Mouse (Mus musculus) ES-E14 (cell line): ENCODE data around the gene Top1. TPM values are rescaled to one million over a fixed set of nuclear protein-coding genes. Genes with fewer than 3 reads are reported as not detected.

Experiments used
- DNase-seq: peaks from one replicate; pipeline ENCODE4 v3.0.0-alpha.2; 2013; ENCODE audit warnings: low read depth, low spot score
- H3K27ac ChIP-seq: 2 replicates; pipeline ENCODE4 v1.5.1; 2012; ENCODE audit warnings: low read depth, mild to moderate bottlenecking, low read length, moderate library complexity, mixed read lengths; ENCODE audit not compliant: poor library complexity, insufficient read depth, severe bottlenecking
- H3K36me3 ChIP-seq: 2 replicates; pipeline ENCODE4 v1.6.1; 2012; ENCODE audit warnings: mild to moderate bottlenecking, low read length, moderate library complexity, mixed read lengths; ENCODE audit not compliant: control insufficient read depth, poor library complexity, insufficient read depth, severe bottlenecking
- H3K4me1 ChIP-seq, 2 experiments: fragments of 150-350 bp in 1 of 2; sonication (generic) in 1 of 2; 2 replicates each; pipeline ENCODE4 v1.6.1; 2012; ENCODE audit warnings: low read length in 2 of 2, mild to moderate bottlenecking in 1 of 2, mixed read lengths in 1 of 2; ENCODE audit not compliant: control insufficient read depth in 2 of 2, insufficient read depth in 2 of 2, poor library complexity in 1 of 2
- H3K4me3 ChIP-seq, 2 experiments: fragments of 150-350 bp in 1 of 2; sonication (generic) in 1 of 2; 2 replicates each; pipeline ENCODE4 v1.5.1; 2012; ENCODE audit warnings: low read length in 2 of 2, low read depth in 1 of 2, mild to moderate bottlenecking in 1 of 2, mixed read lengths in 1 of 2; ENCODE audit not compliant: insufficient read depth in 1 of 2, poor library complexity in 1 of 2, severe bottlenecking in 1 of 2
- H3K9ac ChIP-seq: 2 replicates; pipeline ENCODE4 v1.6.1; 2012; ENCODE audit warnings: low read depth, mild to moderate bottlenecking, low read length, mixed read lengths; ENCODE audit not compliant: poor library complexity, insufficient read depth, severe bottlenecking
- H3K9me3 ChIP-seq: fragments of 150-350 bp; sonication (generic); 2 replicates; pipeline ENCODE4 v1.6.1; 2012; ENCODE audit warnings: low read depth, mild to moderate bottlenecking, low read length; ENCODE audit not compliant: control insufficient read depth, insufficient read depth
- CHD2 ChIP-seq: IDR thresholded peaks from 2 replicates; pipeline ENCODE4 v1.6.1; 2014; ENCODE audit warnings: mild to moderate bottlenecking, low read depth, low read length, inconsistent platforms
- HCFC1 ChIP-seq: IDR thresholded peaks from 2 replicates; pipeline ENCODE4 v1.6.1; 2012; ENCODE audit warnings: low read length, inconsistent platforms, borderline replicate concordance; ENCODE audit not compliant: insufficient read depth
- MAFK ChIP-seq: IDR thresholded peaks from 2 replicates; pipeline ENCODE4 v1.6.1; 2014; ENCODE audit warnings: mild to moderate bottlenecking, low read depth, low read length, inconsistent platforms; ENCODE audit not compliant: insufficient read depth
- ZC3H11A ChIP-seq: IDR thresholded peaks from 2 replicates; pipeline ENCODE4 v1.6.1; 2012; ENCODE audit warnings: low read depth, mild to moderate bottlenecking, inconsistent platforms, low read length, borderline replicate concordance
- ZNF384 ChIP-seq: IDR thresholded peaks from 2 replicates; pipeline ENCODE4 v1.6.1; 2012; ENCODE audit warnings: low read depth, low read length, inconsistent platforms
- in situ Hi-C, 2 experiments: fragments of 600-800 bp; cut with MboI; formaldehyde crosslinking; loops; one replicate each; pipeline ENCODE4 v1.15.1; 2025; ENCODE audit warnings: low sequenced_read_pairs in 2 of 2, inconsistent platforms in 1 of 2; ENCODE audit not compliant: unreplicated experiment in 2 of 2
- total RNA-seq: library from RNA; depleted of rRNA; stranded (reverse); fragments of 300-350 nt; gene quantifications from 2 replicates; pipeline ENCODE4 v1.2.3, GENCODE M21; 2012

The Top1 gene
- total RNA-seq, 1 experiment = 52.7 TPM

DNA sequence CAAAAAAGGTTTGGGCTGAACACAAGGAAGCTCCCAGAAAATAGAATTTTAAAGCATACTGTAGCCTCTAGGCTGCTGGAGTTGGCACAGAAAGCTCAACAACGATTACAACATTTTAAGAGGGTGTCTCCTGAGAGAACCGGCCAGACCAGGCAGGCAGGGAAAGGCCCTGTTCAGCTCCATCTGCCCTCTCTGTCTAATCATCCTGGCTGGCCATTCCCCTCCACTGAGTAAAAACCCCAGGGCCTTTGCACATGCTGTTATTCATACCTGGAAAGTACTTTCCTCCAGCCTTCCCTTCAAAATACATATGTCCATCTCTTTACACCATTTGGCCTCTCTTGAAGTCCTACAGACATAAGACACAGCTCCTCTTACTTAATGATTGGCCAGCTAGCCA, 83.7 kb downstream of the Top1 start:
- no peak for DNase-seq
- peaks cover 0 to 12% of the 10 kb centered on the region in 2 experiments; a peak in 2 of 4 replicates for H3K4me1 ChIP-seq
- H3K36me3 ChIP-seq = no peaks in the 10 kb centered on the region; the same call in 1 of the 2 replicates
- H3K9ac ChIP-seq = no peak overlapping the region
- H3K27ac ChIP-seq = no peak overlapping the region
- H3K9me3 ChIP-seq = no peaks in the 10 kb centered on the region
- TF ChIP-seq CHD2 (no peak), ZC3H11A (no peak), HCFC1 (no peak), MAFK (no peak), ZNF384 (no peak)
- H3K4me3 ChIP-seq = no peak overlapping the region
- in situ Hi-C loops = no loop called here

DNA sequence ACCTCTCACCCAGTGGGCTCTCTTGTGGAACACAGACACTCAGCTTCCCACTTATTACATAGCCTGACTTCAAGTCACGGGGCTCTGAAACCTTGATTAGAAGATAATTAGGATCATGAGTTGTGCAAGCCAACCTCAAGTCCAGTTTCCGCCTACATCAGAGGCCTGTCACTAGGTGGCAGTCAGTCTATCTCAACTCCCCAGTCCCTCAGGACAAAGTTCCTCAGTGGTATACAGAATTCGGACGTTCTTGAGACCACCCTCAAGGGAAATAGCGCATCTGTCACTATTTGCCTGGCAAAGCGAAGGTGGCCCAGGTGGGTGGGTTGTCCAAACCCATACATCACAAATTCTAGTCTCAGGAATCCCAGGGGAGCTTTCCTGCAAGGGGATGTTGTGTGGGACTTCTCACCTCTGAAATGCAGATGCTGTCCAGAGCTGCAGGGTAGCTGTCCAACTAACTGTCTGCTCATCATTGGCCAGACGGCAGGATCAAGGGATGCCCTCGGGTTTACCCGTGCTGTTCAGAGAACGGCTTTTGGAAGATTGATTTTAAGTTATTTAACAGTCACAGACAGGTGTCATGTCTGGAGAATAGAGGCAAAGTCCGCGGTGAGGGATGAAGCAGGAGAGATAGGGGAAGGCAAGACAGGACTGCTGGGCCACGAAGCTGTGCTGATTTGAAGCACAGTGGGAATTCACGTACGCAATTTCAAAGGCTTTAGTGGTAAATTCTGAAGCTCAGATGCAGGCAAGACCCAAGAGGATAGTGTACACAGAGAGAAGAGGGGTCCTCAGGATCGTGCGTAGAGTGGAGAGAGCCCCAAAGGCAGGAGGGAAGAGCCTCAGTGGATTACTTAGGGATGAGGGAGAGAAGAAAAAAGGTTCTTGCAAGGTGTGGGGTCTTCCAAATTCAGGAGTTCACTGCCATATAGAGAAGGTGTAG, 84.4 kb downstream of the Top1 start:
- Histone ChIP-seq H3K4me3 (peak overlapping the region; percentile 92 to 96; a peak in 2 of 4 replicates), H3K36me3 (no peaks in the 10 kb centered on the region; the same call in 1 of the 2 replicates), H3K4me1 (peaks cover 3 to 16% of the 10 kb centered on the region in 2 experiments; a peak in 3 of 4 replicates), H3K27ac (no peak overlapping the region), H3K9me3 (no peaks in the 10 kb centered on the region), H3K9ac (peak overlapping the region; percentile 35; the same call in 1 of the 2 replicates)
- TF ChIP-seq MAFK (no peak), ZC3H11A (no peak), ZNF384 (no peak), CHD2 (no peak), HCFC1 (no peak)
- in situ Hi-C loops = no loop called here
- no peak for DNase-seq

DNA sequence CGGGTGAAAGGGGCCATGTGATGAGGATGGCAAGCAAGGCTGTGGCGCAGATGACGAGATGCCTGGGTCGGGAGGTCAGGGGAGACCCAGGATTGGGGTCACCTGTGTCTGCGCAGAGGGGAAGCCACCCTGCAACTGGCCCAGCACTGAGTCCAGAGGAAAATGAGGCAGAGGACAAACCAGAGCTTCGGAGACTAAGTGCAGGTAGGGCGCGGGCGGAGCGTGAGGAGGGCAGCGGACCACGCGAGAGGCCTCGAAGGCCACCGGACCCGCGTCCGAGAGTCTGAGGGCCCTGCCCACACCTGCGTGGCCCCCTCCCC, 85.1 kb downstream of the Top1 start:
- in situ Hi-C loops = no loop called here
- peak overlapping the region; percentile 35 for H3K9ac ChIP-seq
- peak overlapping the region; percentile 92 to 96 for H3K4me3 ChIP-seq
- no peaks in the 10 kb centered on the region; the same call in 1 of the 2 replicates for H3K36me3 ChIP-seq
- TF ChIP-seq HCFC1 (no peak), CHD2 (no peak), MAFK (no peak), ZC3H11A (no peak), ZNF384 (no peak)
- DNase-seq = no peak
- no peaks in the 10 kb centered on the region for H3K9me3 ChIP-seq
- peaks cover 4 to 21% of the 10 kb centered on the region in 2 experiments; a peak in 3 of 4 replicates for H3K4me1 ChIP-seq
- no peak overlapping the region for H3K27ac ChIP-seq

DNA sequence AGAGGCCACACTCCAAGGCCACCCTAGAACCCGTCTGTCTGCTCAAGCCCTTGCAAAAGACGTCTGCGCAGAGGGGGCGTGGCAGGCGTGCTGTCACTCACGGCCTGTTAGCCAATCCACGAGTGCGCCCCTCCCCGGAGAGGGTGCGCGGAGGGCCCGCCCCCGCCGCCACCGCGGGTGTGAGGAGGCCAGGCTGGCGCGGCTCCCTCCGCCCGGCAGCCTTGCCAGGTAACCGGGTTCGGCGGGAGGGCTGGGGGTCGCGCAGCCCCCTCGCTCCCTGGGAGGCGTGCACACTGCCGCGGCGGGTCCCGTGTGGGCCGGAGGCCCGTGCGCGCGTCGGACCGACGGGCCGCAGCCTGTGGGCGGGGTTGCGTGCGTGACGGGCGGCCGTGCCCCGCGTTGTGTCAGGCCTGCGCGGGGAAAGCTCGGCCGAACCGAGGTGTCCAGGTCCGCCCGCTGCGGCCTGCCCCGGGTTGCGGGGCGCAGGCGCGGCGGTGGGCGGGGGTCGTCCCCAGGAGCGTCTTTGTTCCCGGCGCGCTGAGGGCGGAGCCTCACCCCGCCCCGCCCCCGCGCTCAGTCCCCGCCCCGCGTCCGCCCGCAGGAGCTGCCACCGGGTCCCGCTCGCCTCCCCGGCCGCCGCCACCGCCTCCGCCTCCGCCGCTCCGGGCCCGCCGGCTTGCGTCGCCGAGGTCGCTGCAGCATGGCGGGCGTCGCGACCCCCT, 85.6 kb downstream of the Top1 start, which contains the start of gene Plcg1:
Gene Plcg1 (plus strand): TSS at position 184 of the 722 bp plus-strand sequence.
- in situ Hi-C loops = no loop called here
- H3K4me1 ChIP-seq = peaks cover 7 to 26% of the 10 kb centered on the region in 2 experiments; a peak in 3 of 4 replicates

More for the DNA sequence above, 85.6 kb downstream of the Top1 start, which contains the start of gene Plcg1:
- TF ChIP-seq CHD2 (no peak), ZNF384 (no peak), ZC3H11A (no peak), HCFC1 (no peak), MAFK (no peak)
- Histone ChIP-seq H3K9ac (peak within 1 kb of the TSS; percentile 95), H3K9me3 (no peaks in the 10 kb centered on the region), H3K4me3 (peak within 1 kb of the TSS; percentile 92 to 96), H3K36me3 (no peaks in the 10 kb centered on the region; the same call in 1 of the 2 replicates), H3K27ac (peak within 1 kb of the TSS; percentile 62)
- DNase-seq = peak; percentile 84
